In genomic region chr17:12226551-12226950, GRCm38 (mm10) we compare ENCODE assay signal across 8 mouse cellular contexts.
DNase-seq lines count a peak whose midpoint lies in the region.

No protein-coding gene starts in this region.

- DNase-seq in adrenal gland, postnatal 14 days, result peak; percentile 61
- DNase-seq in adrenal gland, adult 18-20 months (ENCODE audit: low spot score in 2 of 2), result no peak
- peak; percentile 32 for DNase-seq in thymus, postnatal 0 days (ENCODE audit: low spot score)
- no peak for DNase-seq in thymus, adult 18-20 months
- peak; percentile 12 for DNase-seq in kidney, adult 11 months
- peak; percentile 53 for DNase-seq in lung, postnatal 14 days
- no peak for DNase-seq in right cerebral cortex, postnatal 25 days
- no peak for DNase-seq in cerebellum, postnatal 25 days

Comparison
In these comparisons a context has a peak if more than half of its experiments do, and no peak if none do; other contexts are left out.
1. DNase-seq: peak in adrenal gland, postnatal 14 days (single experiment), thymus, postnatal 0 days (single experiment), kidney, adult 11 months (single experiment) and lung, postnatal 14 days (single experiment); none in adrenal gland, adult 18-20 months (0 of 2), thymus, adult 18-20 months (0 of 2), right cerebral cortex, postnatal 25 days (single experiment) and cerebellum, postnatal 25 days (0 of 2).